Mouse (Mus musculus) neural tube, embryonic 10.5 days (tissue): ENCODE data around the gene Gpha2.

Experiments used
- DNase-seq: peaks from one replicate; pipeline ENCODE4 v3.0.0-alpha.2; 2017; ENCODE audit warnings: low spot score; ENCODE audit errors: extremely low spot score

Gpha2 gene

DNA sequence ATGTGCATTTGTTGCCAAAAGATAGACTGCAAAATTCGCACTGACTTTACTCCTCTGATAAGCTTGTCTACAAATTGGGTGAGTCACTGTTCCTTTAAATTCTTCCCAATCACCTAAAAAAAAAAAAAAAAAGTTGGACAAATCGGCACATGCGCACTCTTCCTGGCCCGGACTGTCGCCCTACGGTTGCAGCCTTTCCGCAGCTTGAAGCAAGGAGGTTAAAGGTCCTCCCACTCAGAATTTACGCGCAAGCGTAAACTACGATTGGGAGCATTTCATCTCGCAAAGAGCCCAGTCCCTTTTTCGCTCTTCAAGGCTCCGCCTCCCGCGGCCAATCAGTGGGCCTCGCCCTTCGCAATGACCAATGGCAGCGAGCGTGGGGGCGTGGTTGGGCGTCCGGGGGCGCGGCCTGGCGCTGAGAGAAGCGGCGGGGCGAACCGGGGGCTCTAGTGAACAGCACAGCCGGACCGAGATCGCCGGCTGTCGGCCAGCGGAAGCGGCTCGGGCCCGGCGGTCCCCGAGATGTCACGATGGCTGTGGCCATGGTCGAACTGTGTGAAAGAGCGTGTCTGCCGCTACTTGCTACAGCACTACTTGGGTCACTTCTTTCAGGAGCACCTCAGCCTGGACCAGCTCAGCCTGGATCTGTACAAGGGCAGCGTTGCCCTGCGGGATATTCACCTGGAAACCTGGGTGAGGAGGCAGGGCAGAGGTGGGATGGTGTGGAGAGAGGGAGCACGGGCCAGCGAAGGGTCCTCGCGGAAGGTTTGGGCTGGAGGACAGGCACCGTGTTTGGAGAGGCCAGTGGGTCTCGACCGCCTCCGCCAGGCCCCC, 15.3 kb downstream of the Gpha2 start, which contains the start of gene Atg2a:
Gene Atg2a (plus strand): TSS at position 395 of the 834 bp plus-strand sequence.
- DNase-seq = peak; percentile 97

GRCm38 (mm10) chr19:6242281-6242680, 16.1 kb downstream of the Gpha2 start:
- DNase-seq = peak; percentile 23

DNA sequence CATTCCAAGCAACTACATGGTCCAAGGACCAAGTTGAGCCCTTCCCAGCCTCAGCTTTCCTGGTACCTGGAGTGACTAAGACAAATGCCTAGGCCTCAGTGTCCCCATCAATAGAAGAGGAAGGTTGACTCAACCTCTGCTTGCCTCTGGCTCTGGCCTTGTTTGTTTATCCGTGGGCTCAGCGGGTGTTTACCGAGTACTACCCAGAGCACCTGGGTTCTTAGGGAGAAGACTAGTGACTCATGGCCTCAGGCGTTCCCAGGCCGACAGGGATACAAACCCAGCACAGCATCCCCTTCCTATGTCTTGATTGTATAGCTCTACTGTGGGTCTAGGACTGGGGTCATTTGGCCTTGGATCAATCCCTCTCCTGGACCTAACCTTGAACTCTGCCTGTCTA, 17.0 kb downstream of the Gpha2 start:
- DNase-seq = no peak

DNA sequence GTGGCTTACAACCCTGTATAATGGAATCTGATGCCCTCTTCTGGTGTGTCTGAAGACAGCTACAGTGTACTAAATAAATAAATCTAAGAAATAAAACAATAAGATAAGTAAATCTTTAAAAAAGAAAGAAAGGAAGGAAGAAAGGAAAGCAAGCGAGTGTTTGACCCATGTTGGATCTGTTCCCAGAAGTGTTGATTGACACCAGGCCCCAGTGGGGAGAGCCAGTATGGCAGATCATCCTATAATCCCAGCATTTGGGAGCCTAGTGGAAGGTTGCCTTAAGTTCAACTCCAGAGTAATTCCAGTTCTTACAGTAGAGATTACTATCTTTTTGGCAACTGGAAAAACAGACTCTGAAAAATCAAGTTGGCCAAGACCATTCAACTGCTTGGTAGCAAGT, 19.6 kb downstream of the Gpha2 start:
- no peak for DNase-seq

- no peak for DNase-seq
Measured at GRCm38 (mm10) chr19:6247526-6248300, 21.5 kb downstream of the Gpha2 start.

DNA sequence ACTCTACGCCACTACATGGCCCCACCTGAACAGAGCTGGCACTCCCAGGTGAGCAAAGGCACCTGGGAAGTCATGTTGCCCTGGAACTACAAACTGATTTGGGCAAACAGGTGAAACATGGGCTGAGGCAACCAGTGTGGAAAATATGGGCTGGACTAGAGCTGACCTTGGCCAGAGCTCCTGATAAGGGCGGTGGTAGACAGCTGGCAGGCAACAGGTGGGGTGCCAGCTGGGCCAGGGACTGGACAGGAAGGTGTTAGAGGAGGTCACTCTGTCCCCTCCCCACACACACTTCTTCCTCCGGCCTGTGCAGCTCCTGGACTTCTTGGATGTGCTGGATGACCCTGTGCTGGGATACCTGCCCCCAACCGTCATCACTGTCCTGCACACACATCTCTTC, 26.8 kb downstream of the Gpha2 start:
- DNase-seq = no peak

GRCm38 (mm10) chr19:6260428-6260827, 34.2 kb downstream of the Gpha2 start:
- DNase-seq = no peak

DNA sequence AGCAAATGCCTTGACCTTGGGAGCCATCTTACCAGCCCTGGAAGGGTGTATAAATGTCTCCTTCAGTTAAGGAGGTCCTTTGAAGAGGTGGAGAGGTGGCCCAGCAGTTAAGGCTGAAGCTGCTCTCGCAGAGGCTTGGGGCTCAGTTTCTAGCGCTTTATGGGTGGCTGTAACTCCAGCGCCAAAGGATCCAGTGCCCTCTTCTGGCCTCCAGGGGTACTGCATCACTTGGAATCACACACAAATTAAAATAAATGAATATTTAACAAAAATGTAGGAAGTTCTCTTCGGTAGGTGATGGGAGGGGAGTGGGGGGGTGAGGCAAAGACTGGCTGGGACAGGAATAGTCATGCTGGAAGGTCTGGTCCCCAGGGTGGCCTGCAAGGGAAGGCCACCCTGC, 34.8 kb downstream of the Gpha2 start:
- no peak for DNase-seq

- no peak for DNase-seq
Measured at GRCm38 (mm10) chr19:6261379-6261778, 35.2 kb downstream of the Gpha2 start.

DNA sequence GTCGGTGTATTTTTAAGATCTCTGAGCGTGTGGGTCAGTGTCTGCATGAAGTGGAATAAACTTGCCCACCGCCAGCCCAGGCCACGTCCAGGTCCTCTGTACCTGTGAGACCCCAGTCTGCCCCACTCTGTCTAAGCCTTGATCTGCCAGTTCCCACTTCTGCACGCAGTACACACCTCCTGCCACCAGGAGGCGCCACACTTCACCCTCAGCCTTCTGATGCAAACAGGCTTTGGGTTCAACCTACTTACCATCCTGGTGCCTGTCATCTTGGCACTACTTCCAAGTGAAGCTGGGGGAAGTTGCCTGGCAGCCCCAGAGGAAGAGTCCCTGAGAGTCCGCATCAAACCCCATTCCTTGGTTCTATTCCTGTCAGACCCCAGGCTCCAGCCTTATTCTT, 36.0 kb downstream of the Gpha2 start:
- peak; percentile 64 for DNase-seq

DNA sequence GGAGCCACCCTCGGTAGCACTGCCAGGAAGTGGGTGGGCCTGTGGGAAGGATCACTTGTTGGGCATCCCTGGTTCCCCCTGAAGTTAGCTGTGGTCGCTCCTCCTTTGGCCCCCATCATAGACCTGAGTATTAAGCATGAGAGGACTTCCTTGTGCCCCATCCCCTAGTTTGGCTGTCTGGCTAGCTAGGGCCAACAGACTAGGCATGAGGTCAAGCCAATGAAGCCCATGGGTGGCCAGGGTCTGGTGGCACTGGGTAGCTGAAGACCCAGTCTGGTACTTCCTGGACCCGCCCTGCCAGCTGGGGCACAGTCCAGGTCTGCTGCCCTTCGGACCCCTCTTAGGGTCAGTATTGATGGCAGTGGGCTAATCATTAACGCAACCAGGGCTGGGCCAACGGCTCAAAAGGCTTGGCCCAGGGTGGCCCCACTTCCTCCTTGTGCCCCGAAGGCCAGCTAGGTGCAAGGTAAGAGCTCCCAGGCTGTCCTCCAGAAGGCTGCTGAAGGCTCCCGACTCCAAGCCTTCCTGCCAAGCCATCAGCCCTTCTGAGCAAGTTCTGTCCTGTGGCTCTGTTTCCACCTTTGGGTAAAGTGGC, 36.8 kb downstream of the Gpha2 start:
- no peak for DNase-seq

DNA sequence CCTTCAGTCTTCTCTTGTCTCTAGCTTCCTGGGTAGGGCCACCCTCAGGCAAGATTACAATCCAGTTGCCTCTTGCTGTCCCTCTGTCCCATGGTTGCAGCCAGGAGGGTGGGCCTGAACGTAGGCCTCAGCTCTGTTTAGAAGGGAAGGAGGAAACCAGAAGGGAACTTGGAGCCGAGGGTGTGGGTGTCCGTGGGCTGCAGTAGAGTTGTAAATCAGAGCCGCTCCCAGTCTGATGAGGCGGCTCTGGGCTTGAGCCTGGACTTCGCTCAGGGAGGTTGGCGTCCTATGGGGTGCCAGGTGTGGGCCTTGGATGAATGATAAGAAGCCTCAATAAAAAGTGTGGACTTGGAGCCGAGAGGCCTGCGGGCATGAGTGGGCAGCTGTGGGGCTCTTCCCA, 38.0 kb downstream of the Gpha2 start:
- DNase-seq = no peak

DNA sequence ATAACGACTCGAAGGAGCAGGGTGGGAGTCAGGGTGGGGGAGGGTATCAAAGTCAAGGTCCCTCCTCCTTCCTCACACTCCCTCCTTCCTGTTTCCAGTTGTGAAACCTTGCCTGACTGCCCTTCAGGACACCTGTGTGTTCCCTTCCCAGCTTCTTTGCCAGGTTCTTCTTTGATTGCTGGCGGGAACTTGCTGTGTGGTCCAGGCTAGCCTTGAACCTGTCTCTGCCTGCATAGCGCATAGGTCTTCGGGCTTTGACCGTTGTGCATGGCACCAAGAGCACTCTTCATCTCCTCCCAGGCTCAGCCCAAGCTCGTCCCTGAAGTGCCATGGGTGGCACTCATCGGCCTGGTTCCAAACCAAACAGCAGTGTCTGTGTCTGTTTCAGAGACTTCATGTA, 38.8 kb downstream of the Gpha2 start:
- DNase-seq = no peak

DNA sequence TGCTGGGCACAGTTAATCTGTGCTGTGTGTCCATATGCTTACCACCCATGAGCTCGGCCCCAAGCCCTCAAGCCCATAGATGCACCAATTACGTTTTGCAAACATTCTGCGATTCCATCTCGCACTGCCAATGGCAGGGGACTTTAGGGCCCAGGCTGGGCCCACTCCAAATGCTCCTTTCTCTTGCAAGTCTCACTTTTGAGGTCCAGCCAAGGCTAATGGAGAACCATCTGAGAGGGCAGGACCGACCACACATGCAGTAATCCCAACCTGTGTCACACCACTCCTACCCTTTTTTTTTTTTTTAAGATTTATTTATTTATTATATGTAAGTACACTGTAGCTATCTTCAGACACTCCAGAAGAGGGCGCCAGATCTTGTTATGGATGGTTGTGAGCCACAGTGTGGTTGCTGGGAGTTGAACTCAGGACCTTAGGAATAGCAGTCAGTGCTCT, 39.6 kb downstream of the Gpha2 start:
- no peak for DNase-seq

DNA sequence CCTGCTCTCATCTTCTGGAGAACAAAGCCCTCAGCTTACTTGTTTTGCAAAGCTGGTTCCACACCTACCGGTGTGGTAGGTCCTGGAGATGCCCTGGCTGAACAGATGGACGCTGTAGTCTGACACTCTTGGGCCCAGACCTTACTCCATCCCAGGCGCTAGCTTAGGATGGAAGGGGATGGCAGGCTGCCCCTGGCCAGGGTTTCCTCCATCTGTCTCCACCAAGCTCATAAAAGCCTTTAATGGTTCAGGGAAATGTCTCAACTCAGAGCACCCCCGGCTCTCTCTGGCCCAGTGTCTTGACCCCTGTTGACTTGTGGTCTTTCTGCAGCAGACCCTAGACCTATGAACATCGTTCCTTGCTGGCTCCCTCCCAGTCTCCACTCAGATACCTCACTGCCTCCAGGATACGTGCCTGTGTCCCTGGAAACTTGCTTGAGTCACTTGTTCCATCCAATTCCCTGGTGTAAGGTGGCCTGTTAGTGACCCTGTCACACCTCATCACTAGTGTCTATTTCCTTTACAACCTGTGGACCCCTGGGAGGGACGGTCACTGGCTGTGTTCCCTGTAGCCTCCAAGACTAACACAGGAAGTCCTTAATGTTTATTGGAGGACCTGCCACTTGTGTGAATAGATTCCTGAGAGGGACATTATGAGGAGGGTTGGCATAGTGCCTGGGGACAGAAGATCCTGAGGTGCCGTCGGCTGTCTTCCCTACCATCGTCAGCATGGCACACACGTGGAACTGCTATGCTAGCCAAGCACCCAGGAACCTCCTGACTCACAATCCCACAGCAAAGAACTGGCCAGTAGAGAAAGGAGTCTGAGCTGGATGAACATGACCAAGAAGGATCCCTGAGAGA, 41.4 kb downstream of the Gpha2 start:
- no peak for DNase-seq

- DNase-seq = peak; percentile 89
Measured at GRCm38 (mm10) chr19:6268170-6268528, 42.0 kb downstream of the Gpha2 start.

DNA sequence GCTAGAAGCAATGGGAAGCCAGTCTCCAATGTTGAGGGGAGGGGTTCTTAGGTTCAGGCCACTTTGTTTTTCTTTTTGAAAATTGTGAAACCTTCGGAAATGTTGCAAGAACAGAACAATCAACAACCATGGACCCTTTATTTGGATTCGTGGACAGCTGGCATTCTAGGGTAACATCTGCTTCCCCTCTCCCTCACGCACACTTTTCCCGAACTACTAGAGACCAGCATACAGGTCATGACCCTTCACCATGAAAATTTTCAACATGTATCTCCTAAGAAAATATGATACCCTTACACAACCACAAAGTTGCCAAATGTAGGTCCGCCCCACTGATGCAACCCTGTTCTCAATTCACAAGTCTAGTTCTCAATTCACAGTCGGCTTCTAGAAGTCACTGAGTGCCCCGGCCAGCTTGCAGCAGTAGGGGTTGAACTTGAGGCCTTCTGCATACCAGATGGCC, 42.5 kb downstream of the Gpha2 start:
- no peak for DNase-seq

GRCm38 (mm10) chr19:6269798-6270475, 43.8 kb downstream of the Gpha2 start:
- no peak for DNase-seq

DNA sequence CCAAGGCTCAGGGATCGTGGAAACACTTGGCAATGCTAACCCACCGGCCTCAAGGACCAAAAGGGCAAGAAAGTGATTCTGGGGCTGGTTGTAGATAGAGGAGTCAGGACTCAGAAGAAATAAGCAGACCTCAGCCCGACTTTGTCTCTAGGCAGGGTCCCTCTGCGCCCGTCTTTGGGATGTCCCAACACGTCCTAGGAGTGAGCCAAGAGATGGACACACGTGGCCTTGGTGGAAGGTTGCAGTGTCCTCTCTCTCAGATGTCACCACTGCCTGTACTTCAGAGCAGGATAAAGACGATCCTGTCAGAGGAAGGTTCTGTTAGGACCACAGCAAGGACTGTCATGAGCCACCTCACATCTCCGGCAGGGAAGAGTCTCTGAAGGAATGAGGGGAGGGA, 44.5 kb downstream of the Gpha2 start:
- no peak for DNase-seq

GRCm38 (mm10) chr19:6271206-6271605, 45.0 kb downstream of the Gpha2 start:
- no peak for DNase-seq

GRCm38 (mm10) chr19:6272053-6272452, 45.9 kb downstream of the Gpha2 start:
- no peak for DNase-seq
